Mouse (Mus musculus) MEL (cell line): ENCODE data around the gene Proca1. TPM values are rescaled to one million over a fixed set of nuclear protein-coding genes. Genes with fewer than 3 reads are reported as not detected.

Experiments used
- DNase-seq: peaks from one replicate; pipeline ENCODE4 v3.0.0; 2011; ENCODE audit warnings: low read depth, low spot score
- H3K27ac ChIP-seq: 2 replicates; pipeline ENCODE4 v1.5.1; 2012; ENCODE audit warnings: low read depth, mild to moderate bottlenecking, control low read depth, low read length, moderate library complexity; ENCODE audit not compliant: control insufficient read depth
- H3K27me3 ChIP-seq, 2 experiments: fragments of 150-350 bp in 1 of 2; sonication (generic) in 1 of 2; 2 replicates each; pipeline ENCODE4 v1.6.1; 2012; ENCODE audit warnings: low read length in 2 of 2, mild to moderate bottlenecking in 2 of 2, improper control_type of control experiment in 1 of 2, moderate library complexity in 1 of 2; ENCODE audit not compliant: insufficient read depth in 2 of 2, control insufficient read depth in 1 of 2
- H3K36me3 ChIP-seq, 2 experiments: 2 replicates each; pipeline ENCODE4 v1.6.1; 2012 to 2014; ENCODE audit warnings: low read length in 2 of 2, improper control_type of control experiment in 1 of 2, inconsistent platforms in 1 of 2, mild to moderate bottlenecking in 1 of 2; ENCODE audit not compliant: insufficient read depth in 2 of 2, control insufficient read depth in 1 of 2
- H3K4me1 ChIP-seq, 2 experiments: fragments of 150-350 bp in 1 of 2; sonication (generic) in 1 of 2; 2 replicates each; pipeline ENCODE4 v1.6.1; 2012; ENCODE audit warnings: low read length in 2 of 2, improper control_type of control experiment in 1 of 2, mild to moderate bottlenecking in 1 of 2; ENCODE audit not compliant: insufficient read depth in 2 of 2, control insufficient read depth in 1 of 2
- H3K4me3 ChIP-seq, 2 experiments: fragments of 150-350 bp in 1 of 2; sonication (generic) in 1 of 2; 2 replicates each; pipeline ENCODE4 v1.5.1; 2012; ENCODE audit warnings: low read depth in 2 of 2, low read length in 2 of 2, mild to moderate bottlenecking in 2 of 2, moderate library complexity in 2 of 2, control low read depth in 1 of 2, improper control_type of control experiment in 1 of 2; ENCODE audit not compliant: control insufficient read depth in 1 of 2, insufficient read depth in 1 of 2
- H3K79me2 ChIP-seq: 2 replicates; pipeline ENCODE4 v1.6.1; 2012; ENCODE audit warnings: mild to moderate bottlenecking, low read length, moderate library complexity; ENCODE audit not compliant: control insufficient read depth, poor library complexity, insufficient read depth
- H3K9ac ChIP-seq: 2 replicates; pipeline ENCODE4 v1.6.1; 2012; ENCODE audit warnings: low read depth, mild to moderate bottlenecking, control low read depth, low read length, moderate library complexity; ENCODE audit not compliant: control insufficient read depth, poor library complexity, severe bottlenecking
- H3K9me3 ChIP-seq: fragments of 150-350 bp; sonication (generic); replicated peaks from 2 replicates; pipeline ENCODE4 v1.6.1; 2012; ENCODE audit warnings: mild to moderate bottlenecking, low read length, improper control_type of control experiment, moderate library complexity; ENCODE audit not compliant: insufficient read depth
- CHD2 ChIP-seq: IDR thresholded peaks from 2 replicates; pipeline ENCODE4 v1.6.1; 2011; ENCODE audit warnings: low read length, improper control_type of control experiment
- E2F4 ChIP-seq: IDR thresholded peaks from 2 replicates; pipeline ENCODE4 v1.6.1; 2011; ENCODE audit warnings: low read depth, low read length, improper control_type of control experiment, borderline replicate concordance
- EP300 ChIP-seq, 2 experiments: IDR thresholded peaks; 2 replicates each; pipeline ENCODE4 v1.6.1; 2011; ENCODE audit warnings: improper control_type of control experiment in 2 of 2, low read length in 2 of 2, low read depth in 1 of 2, mild to moderate bottlenecking in 1 of 2
- ETS1 ChIP-seq: IDR thresholded peaks from 2 replicates; pipeline ENCODE4 v1.6.1; 2012; ENCODE audit warnings: low read depth, mild to moderate bottlenecking, inconsistent platforms, low read length, improper control_type of control experiment, moderate library complexity
- GABPA ChIP-seq: IDR thresholded peaks from 2 replicates; pipeline ENCODE4 v1.6.1; 2012; ENCODE audit warnings: low read depth, mild to moderate bottlenecking, inconsistent platforms, low read length, improper control_type of control experiment, moderate library complexity
- HCFC1 ChIP-seq: IDR thresholded peaks from 2 replicates; pipeline ENCODE4 v1.6.1; 2012; ENCODE audit warnings: low read depth, mild to moderate bottlenecking, inconsistent platforms, low read length, improper control_type of control experiment, moderate library complexity
- JUND ChIP-seq: IDR thresholded peaks from 2 replicates; pipeline ENCODE4 v1.6.1; 2011; ENCODE audit warnings: low read depth, mild to moderate bottlenecking, improper control_type of control experiment, low read length
- MYB ChIP-seq: IDR thresholded peaks from 2 replicates; pipeline ENCODE4 v1.6.1; 2011; ENCODE audit warnings: mild to moderate bottlenecking, low read depth, low read length, improper control_type of control experiment
- MYC ChIP-seq: IDR thresholded peaks from 2 replicates; pipeline ENCODE4 v1.6.1; 2011; ENCODE audit warnings: low read depth, mild to moderate bottlenecking, low read length, improper control_type of control experiment, moderate library complexity
- POLR2A ChIP-seq, 2 experiments: IDR thresholded peaks; 2 replicates each; pipeline ENCODE4 v1.6.1; 2011 to 2012; ENCODE audit warnings: low read length in 2 of 2, mild to moderate bottlenecking in 2 of 2, control low read depth in 1 of 2, improper control_type of control experiment in 1 of 2, low read depth in 1 of 2, moderate library complexity in 1 of 2; ENCODE audit not compliant: control insufficient read depth in 1 of 2, insufficient read depth in 1 of 2, poor library complexity in 1 of 2
- POLR2AphosphoS2 ChIP-seq: IDR thresholded peaks from 2 replicates; pipeline ENCODE4 v1.6.1; 2011; ENCODE audit warnings: low read length, improper control_type of control experiment
- POLR2AphosphoS5 ChIP-seq: IDR thresholded peaks from 2 replicates; pipeline ENCODE4 v1.6.1; 2012; ENCODE audit warnings: low read depth, borderline replicate concordance, mild to moderate bottlenecking, inconsistent platforms, low read length, moderate library complexity, mixed read lengths
- RAD21 ChIP-seq: IDR thresholded peaks from 2 replicates; pipeline ENCODE4 v1.6.1; 2011; ENCODE audit warnings: mild to moderate bottlenecking, low read depth, low read length, improper control_type of control experiment
- SIN3A ChIP-seq: IDR thresholded peaks from 2 replicates; pipeline ENCODE4 v1.6.1; 2012; ENCODE audit warnings: low read length, improper control_type of control experiment, inconsistent platforms
- SMC3 ChIP-seq: IDR thresholded peaks from 2 replicates; pipeline ENCODE4 v1.6.1; 2011; ENCODE audit warnings: low read depth, low read length, improper control_type of control experiment
- TAL1 ChIP-seq: IDR thresholded peaks from 2 replicates; pipeline ENCODE4 v1.6.1; 2012; ENCODE audit warnings: mild to moderate bottlenecking, inconsistent platforms, low read length, moderate library complexity, mixed read lengths
- TCF12 ChIP-seq: IDR thresholded peaks from 2 replicates; pipeline ENCODE4 v1.6.1; 2014; ENCODE audit warnings: low read depth, mild to moderate bottlenecking, inconsistent platforms, low read length, improper control_type of control experiment, moderate library complexity
- UBTF ChIP-seq: IDR thresholded peaks from 2 replicates; pipeline ENCODE4 v1.6.1; 2012; ENCODE audit warnings: low read depth, mild to moderate bottlenecking, inconsistent platforms, low read length, improper control_type of control experiment, moderate library complexity, borderline replicate concordance; ENCODE audit not compliant: insufficient read depth
- USF1 ChIP-seq: IDR thresholded peaks from 2 replicates; pipeline ENCODE4 v1.6.1; 2014; ENCODE audit warnings: low read depth, mild to moderate bottlenecking, inconsistent platforms, low read length, improper control_type of control experiment, moderate library complexity
- USF2 ChIP-seq, 2 experiments: IDR thresholded peaks; 2 replicates each; pipeline ENCODE4 v1.6.1; 2011 to 2012; ENCODE audit warnings: improper control_type of control experiment in 2 of 2, low read length in 2 of 2, borderline replicate concordance in 1 of 2, inconsistent platforms in 1 of 2, low read depth in 1 of 2, mild to moderate bottlenecking in 1 of 2; ENCODE audit not compliant: insufficient read depth in 1 of 2
- ZKSCAN1 ChIP-seq: IDR thresholded peaks from 2 replicates; pipeline ENCODE4 v1.6.1; 2012; ENCODE audit warnings: low read depth, mild to moderate bottlenecking, inconsistent platforms, low read length, improper control_type of control experiment, moderate library complexity
- ZMIZ1 ChIP-seq: IDR thresholded peaks from 2 replicates; pipeline ENCODE4 v1.6.1; 2012; ENCODE audit warnings: low read depth, mild to moderate bottlenecking, inconsistent platforms, low read length, improper control_type of control experiment, moderate library complexity
- polyA plus RNA-seq, 2 experiments: library from polyadenylated mRNA; stranded (reverse) in 1 of 2; unstranded in 1 of 2; fragments of >175 nt in 1 of 2; fragments of >200 nt in 1 of 2; gene quantifications; 2 replicates each; pipeline versions ENCODE4 v1.2.1 to v1.2.4; 2012; ENCODE audit warnings: low replicate concordance in 2 of 2, low read depth in 1 of 2; ENCODE audit not compliant: insufficient read length in 2 of 2, insufficient read depth in 1 of 2, missing spikeins in 1 of 2
- total RNA-seq: library from RNA; depleted of rRNA; stranded (reverse); fragments of 300-350 nt; gene quantifications from 2 replicates; pipeline ENCODE4 v1.2.3, GENCODE M21; 2012

The Proca1 gene
- total and polyA plus RNA-seq, 3 experiments: 0.15 to 0.54 TPM; not detected in 1

DNA sequence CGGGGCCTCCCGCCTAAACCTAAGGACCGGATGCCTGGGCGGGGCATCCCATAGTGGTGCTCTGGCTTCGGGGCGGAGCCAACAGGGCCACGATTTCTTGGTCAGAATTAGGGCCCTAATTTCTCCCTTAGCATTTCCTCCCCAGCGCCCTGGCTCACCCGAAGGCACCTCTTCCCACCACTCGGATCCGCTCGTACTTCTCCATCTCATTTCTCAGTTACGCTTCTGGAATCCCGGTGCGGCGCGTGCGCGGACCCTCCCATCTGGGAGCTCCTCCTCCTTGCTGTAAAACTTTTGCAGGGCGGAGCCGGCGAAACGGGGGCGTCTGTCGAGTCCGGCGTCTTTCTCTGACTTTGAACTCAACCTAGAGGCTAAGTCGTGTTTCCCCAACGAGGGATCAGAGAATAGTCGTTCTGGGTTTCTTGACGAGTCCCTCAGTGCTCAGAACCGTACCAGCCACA, 16.8 kb upstream of the Proca1 start, which contains the start of the genes Nek8 and Tlcd1 (continued):
- TF ChIP-seq RAD21 (no peak), MYB (no peak), USF2 (IDR thresholded peaks at IDR 0.05; ENCODE audit: borderline replicate concordance in 1 of 2, insufficient read depth in 1 of 2, low read depth in 1 of 2, low read length in 2 of 2) (no peak), CHD2 (no peak), MYC (no peak; the same call in 1 of the 2 replicates), TAL1 (no peak)

DNA sequence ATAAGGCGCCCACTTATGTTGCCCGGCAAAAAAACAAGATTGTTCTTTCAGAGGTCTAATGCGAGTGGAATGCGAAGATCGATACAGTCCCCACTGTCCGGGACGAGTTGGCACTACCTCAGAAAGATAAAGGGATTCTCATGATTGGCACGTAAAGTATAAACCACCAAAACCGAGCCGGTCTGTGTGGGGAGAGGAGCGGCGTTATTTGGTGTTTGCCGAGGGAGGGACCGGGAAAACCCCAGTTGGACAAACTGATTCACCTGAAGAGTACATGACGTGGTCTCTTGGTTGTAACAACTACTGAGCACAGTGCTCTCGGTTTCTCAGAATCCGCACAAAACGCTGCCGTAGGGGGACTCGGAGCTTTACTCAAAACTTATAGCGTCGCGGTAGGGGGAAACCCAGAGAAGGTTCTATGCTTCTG, 16.3 kb upstream of the Proca1 start:
- DNase-seq: peak; percentile 76
- no peaks in the 10 kb centered on the region for H3K27me3 ChIP-seq
- H3K9me3 ChIP-seq: no peaks in the 10 kb centered on the region
- TF ChIP-seq USF2 (IDR thresholded peaks at IDR 0.05; ENCODE audit: borderline replicate concordance in 1 of 2, insufficient read depth in 1 of 2, low read depth in 1 of 2, low read length in 2 of 2) (no peak), JUND (no peak), MYB (no peak), TCF12 (0 out of 2 replicates have a peak, but pooled peaks have one; percentile 3), CHD2 (no peak), EP300 (IDR thresholded peaks at IDR 0.05; ENCODE audit: low read depth in 1 of 2, low read length in 2 of 2) (no peak; a peak in 1 of 4 replicates), TAL1 (no peak), POLR2A (IDR thresholded peaks at IDR 0.05; ENCODE audit: control insufficient read depth in 1 of 2, insufficient read depth in 1 of 2, low read depth in 1 of 2, low read length in 2 of 2, poor library complexity in 1 of 2) (no peak), POLR2AphosphoS5 (no peak), USF1 (no peak), SMC3 (0 out of 2 replicates have a peak, but pooled peaks have one; percentile 1), ETS1 (no peak), SIN3A (peak; percentile 54), E2F4 (no peak), GABPA (no peak), HCFC1 (no peak), ZMIZ1 (no peak), UBTF (no peak), POLR2AphosphoS2 (no peak; the same call in 1 of the 2 replicates), ZKSCAN1 (no peak)
- H3K9ac ChIP-seq: peak overlapping the region; percentile 92
- H3K4me1 ChIP-seq: peaks cover 4 to 19% of the 10 kb centered on the region in 2 experiments; a peak in 2 of 4 replicates
- peak overlapping the region; percentile 60 to 67 for H3K4me3 ChIP-seq
- H3K79me2 ChIP-seq: peaks cover 16% of the 10 kb centered on the region
- peaks cover 5 to 29% of the 10 kb centered on the region in 2 experiments for H3K36me3 ChIP-seq
- peak overlapping the region; percentile 83 for H3K27ac ChIP-seq
